Mouse (Mus musculus): ENCODE data around the gene N4bp2.

DNA sequence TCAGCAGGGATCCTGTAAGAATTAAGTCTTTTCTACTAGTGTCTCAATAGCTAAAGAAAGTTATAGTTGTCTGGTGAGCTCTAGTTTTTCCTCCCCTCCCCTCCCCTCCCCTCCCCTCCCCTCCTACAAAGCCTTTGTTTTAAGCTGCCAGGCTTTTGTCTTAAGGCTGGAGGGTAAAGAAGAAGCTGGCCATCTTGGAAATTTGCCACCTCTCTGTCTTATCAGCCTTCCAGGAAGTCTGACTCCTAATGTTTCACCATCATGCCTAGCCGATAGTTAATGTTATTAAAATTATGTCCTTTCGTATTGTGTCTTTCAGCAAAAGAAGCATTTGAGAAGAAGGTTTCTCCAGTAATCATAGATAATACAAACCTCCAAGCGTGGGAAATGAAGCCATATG is 30.9 kb downstream of the N4bp2 start:
- TF ChIP-seq CTCF (IDR thresholded peaks at IDR 0.05; ENCODE audit: low read depth) = no peak
- TF ChIP-seq EP300 (IDR thresholded peaks at IDR 0.05; ENCODE audit: low read depth) = no peak
